Mouse (Mus musculus) C2C12 (cell line): ENCODE data around the gene Kcnk13. TPM values are rescaled to one million over a fixed set of nuclear protein-coding genes. Genes with fewer than 3 reads are reported as not detected.

Experiments
- H3K27me3 ChIP-seq: one replicate; pipeline ENCODE4 v1.6.1; 2011; ENCODE audit not compliant: control insufficient read depth, insufficient read depth, insufficient read length
- H3K36me3 ChIP-seq: one replicate; pipeline ENCODE4 v1.6.1; 2011; ENCODE audit not compliant: control insufficient read depth, insufficient read depth
- H3K4me3 ChIP-seq: one replicate; pipeline ENCODE4 v1.5.1; 2011; ENCODE audit warnings: mild to moderate bottlenecking, control low read depth; ENCODE audit not compliant: poor library complexity, insufficient read depth, severe bottlenecking
- H3K79me2 ChIP-seq: one replicate; pipeline ENCODE4 v1.6.1; 2011; ENCODE audit not compliant: control insufficient read depth, insufficient read depth
- H3K79me3 ChIP-seq: one replicate; pipeline ENCODE4 v1.6.1; 2011; ENCODE audit warnings: low read depth, control low read depth
- H3ac ChIP-seq: one replicate; pipeline ENCODE3; 2011; ENCODE audit warnings: low read depth; ENCODE audit not compliant: control insufficient read depth, insufficient read length
- CEBPB ChIP-seq: IDR thresholded peaks from one replicate; pipeline ENCODE4 v1.6.1; 2011; ENCODE audit warnings: low read depth, mild to moderate bottlenecking, control low read depth, moderate library complexity
- CTCF ChIP-seq: IDR thresholded peaks from one replicate; pipeline ENCODE4 v1.5.1; 2011; ENCODE audit not compliant: control insufficient read depth, insufficient read depth, insufficient read length
- FOSL1 ChIP-seq: IDR thresholded peaks from one replicate; pipeline ENCODE4 v1.8.0; 2011; ENCODE audit warnings: mild to moderate bottlenecking, low read length; ENCODE audit not compliant: poor library complexity, insufficient read depth, severe bottlenecking
- MAX ChIP-seq: IDR thresholded peaks from one replicate; pipeline ENCODE4 v1.6.1; 2011; ENCODE audit warnings: mild to moderate bottlenecking, control low read depth
- MYOD1 ChIP-seq: IDR thresholded peaks from one replicate; pipeline ENCODE4 v1.6.1; 2011; ENCODE audit warnings: low read depth; ENCODE audit not compliant: control insufficient read depth, insufficient read length
- MYOG ChIP-seq: IDR thresholded peaks from one replicate; pipeline ENCODE4 v1.6.1; 2011; ENCODE audit not compliant: control insufficient read depth, insufficient read length; ENCODE audit errors: extremely low read depth
- USF1 ChIP-seq: IDR thresholded peaks from one replicate; pipeline ENCODE4 v1.6.1; 2011; ENCODE audit warnings: low read depth, mild to moderate bottlenecking, control low read depth, moderate library complexity
- polyA plus RNA-seq: library from polyadenylated mRNA; unstranded; fragments of >200 nt; fragmentation: generic; extraction: Trizol; gene quantifications from one replicate; pipeline ENCODE4 v1.2.1, GENCODE M21; 2012; ENCODE audit warnings: missing spikeins

The Kcnk13 gene
- polyA plus RNA-seq, 1 experiment, result not detected

- TF ChIP-seq FOSL1 (no peak), MYOD1 (no peak)
- H3ac ChIP-seq, result no peak overlapping the region
- H3K79me2 ChIP-seq, result no peaks in the 10 kb centered on the region
- H3K4me3 ChIP-seq, result no peak overlapping the region
- no peaks in the 10 kb centered on the region for H3K36me3 ChIP-seq
- no peaks in the 10 kb centered on the region for H3K79me3 ChIP-seq
- H3K27me3 ChIP-seq, result peaks cover 15% of the 10 kb centered on the region
These were observed 42.4 kb downstream of the Kcnk13 start for GRCm38 (mm10) chr12:100006681-100007080.

- no peak for TF ChIP-seq MYOD1
- TF ChIP-seq MYOG, result no peak
- no peak for TF ChIP-seq CEBPB
- no peak for TF ChIP-seq CTCF
- no peak for TF ChIP-seq MAX
- TF ChIP-seq FOSL1, result no peak
- TF ChIP-seq USF1, result no peak
- Histone ChIP-seq H3K79me2 (no peaks in the 10 kb centered on the region), H3ac (no peak overlapping the region), H3K27me3 (peaks cover 13% of the 10 kb centered on the region), H3K4me3 (no peak overlapping the region), H3K36me3 (no peaks in the 10 kb centered on the region), H3K79me3 (no peaks in the 10 kb centered on the region)
These were observed 48.5 kb downstream of the Kcnk13 start for GRCm38 (mm10) chr12:100012839-100013238.

DNA sequence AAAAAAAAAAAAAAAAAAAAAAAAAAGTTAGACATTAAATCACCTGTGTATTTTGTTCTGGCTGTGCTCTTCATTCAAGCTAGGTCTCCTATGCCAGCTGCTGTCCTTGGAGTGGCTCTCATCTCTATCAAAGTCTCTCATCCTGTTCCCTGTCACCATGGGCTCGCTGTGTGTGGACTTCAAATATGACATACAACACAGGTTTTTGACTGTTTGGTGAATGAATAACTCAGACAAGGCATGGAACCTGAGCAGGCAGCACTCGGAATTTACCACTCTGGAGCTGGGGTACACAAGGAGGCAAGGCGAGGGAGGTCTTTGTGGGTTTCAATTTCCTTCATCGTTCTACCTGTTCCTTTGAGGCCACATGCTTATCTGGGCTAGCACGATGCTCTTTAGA is 50.8 kb downstream of the Kcnk13 start:
- H3K4me3 ChIP-seq, result no peak overlapping the region
- H3K79me3 ChIP-seq, result no peaks in the 10 kb centered on the region
- H3ac ChIP-seq, result no peak overlapping the region
- H3K27me3 ChIP-seq, result peaks cover 18% of the 10 kb centered on the region
- no peaks in the 10 kb centered on the region for H3K79me2 ChIP-seq
- no peak for TF ChIP-seq CTCF
- H3K36me3 ChIP-seq, result no peaks in the 10 kb centered on the region

DNA sequence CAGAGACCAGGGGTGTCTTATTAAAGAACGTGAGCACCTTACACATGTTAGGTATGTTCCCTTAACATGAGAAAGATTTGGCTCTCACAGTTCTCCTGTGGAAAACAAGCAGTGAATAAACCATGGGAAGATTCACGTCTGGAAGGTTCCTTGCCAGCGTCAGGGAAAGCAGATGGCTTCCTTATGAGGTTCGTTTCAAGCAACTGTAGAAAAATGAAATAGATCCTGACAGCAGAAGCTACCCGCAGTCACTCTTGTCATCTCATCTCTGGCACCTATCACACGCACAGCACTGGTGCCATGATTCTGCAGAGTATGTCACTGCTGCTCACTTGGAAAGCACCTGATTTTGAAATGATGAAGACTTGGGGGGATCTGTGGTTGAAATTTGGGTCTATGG is 53.4 kb downstream of the Kcnk13 start:
- no peak overlapping the region for H3ac ChIP-seq
- peaks cover 25% of the 10 kb centered on the region for H3K27me3 ChIP-seq
- TF ChIP-seq USF1 (no peak), MYOG (no peak), MAX (no peak), FOSL1 (no peak), CEBPB (no peak), CTCF (no peak), MYOD1 (no peak)
- no peaks in the 10 kb centered on the region for H3K79me2 ChIP-seq
- H3K79me3 ChIP-seq, result no peaks in the 10 kb centered on the region
- no peaks in the 10 kb centered on the region for H3K36me3 ChIP-seq
- H3K4me3 ChIP-seq, result no peak overlapping the region

GRCm38 (mm10) chr12:100022490-100022889 is 58.2 kb downstream of the Kcnk13 start:
- Histone ChIP-seq H3K36me3 (no peaks in the 10 kb centered on the region), H3K79me2 (no peaks in the 10 kb centered on the region), H3K79me3 (no peaks in the 10 kb centered on the region), H3K4me3 (no peak overlapping the region), H3K27me3 (peaks cover 25% of the 10 kb centered on the region), H3ac (no peak overlapping the region)
- TF ChIP-seq MYOD1 (no peak), CEBPB (no peak), MYOG (no peak), CTCF (no peak)

DNA sequence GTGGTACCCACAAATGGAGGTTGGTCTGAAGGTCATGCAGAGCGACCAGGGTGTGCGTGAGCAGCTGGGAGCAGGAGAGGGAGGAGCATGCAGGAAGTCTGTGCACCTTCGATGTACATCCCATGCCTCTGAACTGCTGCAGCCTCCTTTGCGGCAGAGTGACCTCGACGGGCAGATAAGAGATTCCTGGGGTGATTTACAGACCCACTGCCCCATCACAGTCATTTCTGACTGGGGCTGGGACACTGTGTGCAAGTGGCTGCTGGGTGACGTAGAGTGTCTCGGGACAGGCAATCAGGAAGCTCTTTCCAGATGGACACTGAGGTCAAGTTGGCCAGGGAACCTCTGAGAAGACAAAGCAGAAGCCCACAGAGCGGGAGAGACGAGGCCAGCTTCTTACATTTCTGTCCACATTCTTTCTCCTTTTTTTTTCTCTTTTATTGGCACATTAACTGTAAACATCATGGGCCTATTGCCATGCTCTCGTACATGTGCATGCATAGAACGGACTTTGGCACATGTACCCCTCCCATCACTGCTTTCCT is 59.6 kb downstream of the Kcnk13 start:
- Histone ChIP-seq H3K79me3 (no peaks in the 10 kb centered on the region), H3K4me3 (no peak overlapping the region), H3K36me3 (no peaks in the 10 kb centered on the region), H3K79me2 (no peaks in the 10 kb centered on the region), H3K27me3 (peaks cover 17% of the 10 kb centered on the region), H3ac (no peak overlapping the region)
- no peak for TF ChIP-seq MAX

DNA sequence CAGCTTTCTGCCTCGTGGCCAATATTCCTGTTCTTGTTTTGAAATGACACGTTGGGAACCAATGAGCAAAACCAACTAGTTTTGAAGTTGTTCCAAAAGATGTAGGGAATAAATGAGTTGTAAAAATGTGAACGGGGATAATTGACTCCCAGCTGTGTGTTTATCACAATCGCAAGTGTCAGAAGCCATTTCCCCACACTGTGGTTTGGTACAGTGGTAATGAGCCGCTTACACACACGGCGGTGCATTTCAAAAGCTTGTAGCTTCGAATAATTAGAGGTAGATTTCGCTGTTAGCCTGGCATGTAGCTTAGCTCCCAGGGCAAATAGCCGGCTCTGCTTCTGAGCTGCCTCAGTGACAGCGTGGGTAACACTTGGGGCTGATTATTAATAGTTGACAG is 61.4 kb downstream of the Kcnk13 start:
- Histone ChIP-seq H3ac (no peak overlapping the region), H3K79me3 (no peaks in the 10 kb centered on the region), H3K36me3 (no peaks in the 10 kb centered on the region), H3K27me3 (peaks cover 9% of the 10 kb centered on the region), H3K4me3 (no peak overlapping the region), H3K79me2 (no peaks in the 10 kb centered on the region)
- TF ChIP-seq USF1 (no peak), CTCF (no peak), MYOD1 (no peak), FOSL1 (no peak), MAX (no peak), MYOG (no peak), CEBPB (no peak)
